Mouse (Mus musculus): ENCODE results near the gene Gm10272. TPM values are rescaled to one million over a fixed set of nuclear protein-coding genes. Genes with fewer than 3 reads are reported as not detected.

The Gm10272 gene
- not detected for total RNA-seq (2023)

GRCm38 (mm10) chr10:77706326-77706725, at the start of gene Gm10272:
Gene Gm10272, plus strand, starts transcription at chr10:77706626.

GRCm38 (mm10) chr10:77685895-77686664, 20.3 kb upstream of the Gm10272 start, which contains the start of gene Tspear:
Gene Tspear, plus strand, starts transcription at chr10:77686569.

GRCm38 (mm10) chr10:77690356-77690807, 16.0 kb upstream of the Gm10272 start, which contains the start of gene Gm19402:
Gene Gm19402, minus strand, starts transcription at chr10:77690757.

GRCm38 (mm10) chr10:77697133-77697532, 9.3 kb upstream of the Gm10272 start, which contains the start of gene Gm9508:
Gene Gm9508, minus strand, starts transcription at chr10:77697233.

GRCm38 (mm10) chr10:77711157-77711556, 4.7 kb downstream of the Gm10272 start, which contains the start of gene Gm10024:
Gene Gm10024, plus strand, starts transcription at chr10:77711457.

GRCm38 (mm10) chr10:77715507-77715906, 9.1 kb downstream of the Gm10272 start, which contains the start of gene Gm10142:
Gene Gm10142, plus strand, starts transcription at chr10:77715807.

GRCm38 (mm10) chr10:77720299-77720698, 13.9 kb downstream of the Gm10272 start, which contains the start of gene Krtap12-1:
Gene Krtap12-1, plus strand, starts transcription at chr10:77720599.

GRCm38 (mm10) chr10:77726186-77726585, 19.8 kb downstream of the Gm10272 start, which contains the start of gene Gm10100:
Gene Gm10100, plus strand, starts transcription at chr10:77726486.

GRCm38 (mm10) chr10:77741924-77742688, 35.7 kb downstream of the Gm10272 start, which contains the start of gene Gm18596:
Gene Gm18596, minus strand, starts transcription at chr10:77742638.

GRCm38 (mm10) chr10:77751254-77751653, 44.8 kb downstream of the Gm10272 start, which contains the start of gene Gm9736:
Gene Gm9736, minus strand, starts transcription at chr10:77751354.

Other genes starting within 250 kb of the Gm10272 start
- gene Fam207a, start 190.8 kb upstream of the Gm10272 start, total RNA-seq (2023): 10 to 100 TPM; 15.7 to 16.4 TPM
- gene Itgb2, start 176.4 kb upstream of the Gm10272 start, total RNA-seq (2023): 100 to 1,000 TPM; 782 to 835 TPM
- gene Pttg1ip, start 124.9 kb upstream of the Gm10272 start, total RNA-seq (2023): 10 to 100 TPM; 70.5 to 75.8 TPM
- 10 to 100 TPM; 54.9 to 60.9 TPM for gene Sumo3, start 100.5 kb upstream of the Gm10272 start, total RNA-seq (2023)
- 1 to 10 TPM in 1 of 2 experiments, not detected in 1; 4.6 TPM for gene Gm49325, start 100.4 kb upstream of the Gm10272 start, total RNA-seq (2023)
- gene Ube2g2, start 84.4 kb upstream of the Gm10272 start, total RNA-seq (2023): 10 to 100 TPM; 34.3 to 36.2 TPM
- gene Tspear, start 20.1 kb upstream of the Gm10272 start, total RNA-seq (2023): not detected
- not detected for gene Gm19402, start 15.9 kb upstream of the Gm10272 start, total RNA-seq (2023)
- gene Gm9508, start 9.4 kb upstream of the Gm10272 start, total RNA-seq (2023): not detected
- not detected for gene Gm10024, start 4.8 kb downstream of the Gm10272 start, total RNA-seq (2023)
- not detected for gene Gm10142, start 9.2 kb downstream of the Gm10272 start, total RNA-seq (2023)
- gene Krtap12-1, start 14.0 kb downstream of the Gm10272 start, total RNA-seq (2023): not detected
- not detected for gene Gm10100, start 19.9 kb downstream of the Gm10272 start, total RNA-seq (2023)
- not detected for gene Gm18596, start 36.0 kb downstream of the Gm10272 start, total RNA-seq (2023)
- not detected for gene Gm9736, start 44.7 kb downstream of the Gm10272 start, total RNA-seq (2023)
- not detected for gene Gm3233, start 53.1 kb downstream of the Gm10272 start, total RNA-seq (2023)
- gene Gm3238, start 64.7 kb downstream of the Gm10272 start, total RNA-seq (2023): not detected
- not detected for gene Gm7138, start 70.3 kb downstream of the Gm10272 start, total RNA-seq (2023)
- gene Gm3250, start 75.9 kb downstream of the Gm10272 start, total RNA-seq (2023): not detected
- not detected for gene Gm7137, start 81.6 kb downstream of the Gm10272 start, total RNA-seq (2023)
- not detected for gene Gm9639, start 88.5 kb downstream of the Gm10272 start, total RNA-seq (2023)
- not detected for gene Gm19668, start 92.5 kb downstream of the Gm10272 start, total RNA-seq (2023)
- gene Gm9507, start 105.2 kb downstream of the Gm10272 start, total RNA-seq (2023): not detected
- gene Gm2696, start 108.1 kb downstream of the Gm10272 start, total RNA-seq (2023): not detected
- not detected for gene Krtap10-4, start 120.5 kb downstream of the Gm10272 start, total RNA-seq (2023)
- gene Krtap10-10, start 129.3 kb downstream of the Gm10272 start, total RNA-seq (2023): not detected
- not detected for gene Gm36176, start 140.2 kb downstream of the Gm10272 start, total RNA-seq (2023)
- gene Gm10318, start 146.2 kb downstream of the Gm10272 start, total RNA-seq (2023): not detected
- not detected for gene Gm3285, start 155.3 kb downstream of the Gm10272 start, total RNA-seq (2023)
- gene Lrrc3, start 195.9 kb downstream of the Gm10272 start, total RNA-seq (2023): under 1 TPM in 1 of 2 experiments, not detected in 1; 0.15 TPM

Data from neutrophil, adult 83 days (primary cell).